Mouse (Mus musculus): ENCODE measurements around the gene Ufc1. TPM values are rescaled to one million over a fixed set of nuclear protein-coding genes. Genes with fewer than 3 reads are reported as not detected.

The Ufc1 gene
- polyA plus RNA-seq, 1 experiment from 2014 or later, result 103 TPM

GRCm38 (mm10) chr1:171281528-171281923 is 13.3 kb downstream of the Ufc1 start:
- no peaks in the 10 kb centered on the region for H3K9me3 ChIP-seq (ENCODE audit: control insufficient read depth, low read length)
- peak; percentile 58 for ATAC-seq
- WGBS, result under 1% methylated on average over 10 of the region's 10 CpGs
- peak overlapping the region; percentile 91 for H3K27ac ChIP-seq (ENCODE audit: low read length)
- peaks cover 17% of the 10 kb centered on the region for H3K4me1 ChIP-seq (ENCODE audit: control insufficient read depth, insufficient read depth, low read length)
- H3K9ac ChIP-seq (ENCODE audit: low read depth, low read length), result peak overlapping the region; percentile 77
- H3K36me3 ChIP-seq (ENCODE audit: control insufficient read depth, insufficient read depth, low read length), result peaks cover 20% of the 10 kb centered on the region
- H3K27me3 ChIP-seq (replicated peaks; ENCODE audit: control insufficient read depth, insufficient read depth, low read length), result no peaks in the 10 kb centered on the region
- peak overlapping the region; percentile 83 for H3K4me2 ChIP-seq (ENCODE audit: low read depth, low read length)
- H3K4me3 ChIP-seq (ENCODE audit: low read length), result peak overlapping the region; percentile 68

DNA sequence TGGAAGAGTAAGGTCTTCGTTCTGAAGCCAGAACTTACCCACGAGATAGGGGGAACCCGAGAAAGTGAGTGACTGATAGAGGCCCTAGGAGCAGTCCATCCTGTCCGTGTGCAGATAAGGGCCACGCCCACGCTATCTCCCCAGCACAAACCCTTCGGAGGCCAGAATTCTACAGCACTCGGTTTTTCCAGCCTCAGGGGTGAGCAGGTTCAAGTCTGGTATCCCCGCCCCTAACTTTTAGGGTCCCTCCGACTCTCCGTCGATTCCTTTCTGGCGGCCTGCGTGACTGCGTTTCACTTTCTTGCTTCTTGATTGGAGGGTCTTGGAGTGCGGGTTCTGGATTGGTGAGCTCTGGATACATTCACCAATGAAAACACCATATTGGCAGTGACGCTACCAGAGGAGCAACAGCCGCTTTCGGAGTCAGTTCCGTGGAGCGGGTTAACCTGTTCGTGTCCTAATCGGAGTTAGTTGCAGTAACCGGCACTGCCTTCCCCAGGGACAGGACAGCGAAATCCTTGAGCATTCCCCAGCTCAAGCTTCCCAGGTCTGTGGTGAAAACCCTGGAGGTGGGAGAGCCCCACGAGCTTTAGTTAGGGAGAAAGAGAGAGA is 13.8 kb downstream of the Ufc1 start, which contains the start of gene Ppox:
TSS of gene Ppox (minus strand) at position 271 of the 612 bp plus-strand sequence.
- under 1% methylated on average over 26 of the region's 26 CpGs for WGBS
- peak within 1 kb of the TSS; percentile 91 for H3K27ac ChIP-seq (ENCODE audit: low read length)
- peak; percentile 98 for ATAC-seq
- H3K36me3 ChIP-seq (ENCODE audit: control insufficient read depth, insufficient read depth, low read length), result peaks cover 22% of the 10 kb centered on the region
- no peaks in the 10 kb centered on the region for H3K9me3 ChIP-seq (ENCODE audit: control insufficient read depth, low read length)
- peak within 1 kb of the TSS; percentile 68 for H3K4me3 ChIP-seq (ENCODE audit: low read length)
- peaks cover 17% of the 10 kb centered on the region; the same call in 1 of the 2 replicates for H3K4me1 ChIP-seq (ENCODE audit: control insufficient read depth, insufficient read depth, low read length)
- H3K4me2 ChIP-seq (ENCODE audit: low read depth, low read length), result peak within 1 kb of the TSS; percentile 83
- H3K27me3 ChIP-seq (replicated peaks; ENCODE audit: control insufficient read depth, insufficient read depth, low read length), result no peaks in the 10 kb centered on the region
- H3K9ac ChIP-seq (ENCODE audit: low read depth, low read length), result peak within 1 kb of the TSS; percentile 79

DNA sequence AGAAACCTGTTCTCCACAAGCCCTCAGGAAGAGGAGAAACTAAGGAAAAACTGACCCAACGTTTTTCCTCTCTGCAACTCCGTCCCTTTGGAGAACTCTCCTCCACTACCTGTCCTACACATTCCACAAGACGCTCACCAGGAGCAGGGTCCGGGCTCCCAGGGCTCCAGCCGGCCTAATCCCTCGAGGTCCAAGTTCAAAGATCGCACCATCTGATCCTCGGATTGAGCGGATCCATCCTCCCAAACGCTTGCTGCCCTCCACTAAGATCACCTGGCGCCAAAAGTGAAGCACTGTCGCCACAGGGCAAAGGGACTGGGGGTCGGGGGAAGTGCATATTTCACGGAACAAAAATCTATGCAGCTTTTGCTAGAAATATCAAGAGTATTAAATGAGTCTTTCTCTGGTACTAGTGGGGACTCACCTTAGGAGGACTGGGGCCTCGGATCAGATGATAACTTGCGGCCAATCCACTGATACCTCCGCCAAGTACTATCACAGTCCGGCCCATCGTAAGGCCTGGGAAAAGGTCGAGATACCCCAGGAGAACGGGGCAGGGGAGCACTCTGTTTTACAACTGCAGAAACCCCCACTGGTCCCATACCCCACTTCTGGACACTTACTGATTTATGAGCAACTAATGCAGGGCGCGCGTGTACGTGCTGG is 14.4 kb downstream of the Ufc1 start:
- ATAC-seq, result peak; percentile 51
- H3K27me3 ChIP-seq (replicated peaks; ENCODE audit: control insufficient read depth, insufficient read depth, low read length), result no peaks in the 10 kb centered on the region
- WGBS, result 1% methylated on average over 25 of the region's 25 CpGs
- peak overlapping the region; percentile 82 for H3K4me2 ChIP-seq (ENCODE audit: low read depth, low read length)
- H3K4me1 ChIP-seq (ENCODE audit: control insufficient read depth, insufficient read depth, low read length), result peaks cover 14% of the 10 kb centered on the region; the same call in 1 of the 2 replicates
- H3K9me3 ChIP-seq (ENCODE audit: control insufficient read depth, low read length), result no peaks in the 10 kb centered on the region
- peaks cover 23% of the 10 kb centered on the region for H3K36me3 ChIP-seq (ENCODE audit: control insufficient read depth, insufficient read depth, low read length)
- peak overlapping the region; percentile 38 for H3K27ac ChIP-seq (ENCODE audit: low read length)
- H3K9ac ChIP-seq (ENCODE audit: low read depth, low read length), result peak overlapping the region; percentile 79
- H3K4me3 ChIP-seq (ENCODE audit: low read length), result peak overlapping the region; percentile 68

DNA sequence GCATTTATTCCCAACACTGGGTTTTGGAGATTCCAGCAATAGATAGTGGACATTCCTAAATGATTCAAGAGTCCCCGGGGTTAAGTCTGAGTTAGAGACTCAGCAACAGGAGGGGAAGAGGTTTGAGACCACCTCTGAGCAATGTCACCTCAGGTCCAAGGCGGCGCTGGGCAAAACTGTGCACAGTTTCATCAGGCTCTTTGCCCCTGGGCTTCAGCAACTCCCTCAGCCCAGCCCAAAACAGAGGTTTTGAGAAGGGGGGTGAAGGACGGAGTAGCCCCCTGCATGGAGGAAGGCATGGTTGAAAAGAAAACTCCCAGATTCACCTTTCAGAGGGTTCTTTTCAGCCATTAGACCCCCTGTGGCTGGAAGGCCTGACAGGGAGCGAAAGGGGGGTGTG is 15.1 kb downstream of the Ufc1 start:
- Histone ChIP-seq H3K9ac (ENCODE audit: low read depth, low read length) (peak overlapping the region; percentile 79), H3K27me3 (replicated peaks; ENCODE audit: control insufficient read depth, insufficient read depth, low read length) (no peaks in the 10 kb centered on the region), H3K36me3 (ENCODE audit: control insufficient read depth, insufficient read depth, low read length) (peaks cover 27% of the 10 kb centered on the region), H3K9me3 (ENCODE audit: control insufficient read depth, low read length) (no peaks in the 10 kb centered on the region), H3K4me3 (ENCODE audit: low read length) (peak overlapping the region; percentile 68), H3K4me2 (ENCODE audit: low read depth, low read length) (peak overlapping the region; percentile 82), H3K27ac (ENCODE audit: low read length) (no peak overlapping the region), H3K4me1 (ENCODE audit: control insufficient read depth, insufficient read depth, low read length) (peaks cover 14% of the 10 kb centered on the region; the same call in 1 of the 2 replicates)
- 68% methylated on average over 5 of the region's 5 CpGs for WGBS
- no peak for ATAC-seq

DNA sequence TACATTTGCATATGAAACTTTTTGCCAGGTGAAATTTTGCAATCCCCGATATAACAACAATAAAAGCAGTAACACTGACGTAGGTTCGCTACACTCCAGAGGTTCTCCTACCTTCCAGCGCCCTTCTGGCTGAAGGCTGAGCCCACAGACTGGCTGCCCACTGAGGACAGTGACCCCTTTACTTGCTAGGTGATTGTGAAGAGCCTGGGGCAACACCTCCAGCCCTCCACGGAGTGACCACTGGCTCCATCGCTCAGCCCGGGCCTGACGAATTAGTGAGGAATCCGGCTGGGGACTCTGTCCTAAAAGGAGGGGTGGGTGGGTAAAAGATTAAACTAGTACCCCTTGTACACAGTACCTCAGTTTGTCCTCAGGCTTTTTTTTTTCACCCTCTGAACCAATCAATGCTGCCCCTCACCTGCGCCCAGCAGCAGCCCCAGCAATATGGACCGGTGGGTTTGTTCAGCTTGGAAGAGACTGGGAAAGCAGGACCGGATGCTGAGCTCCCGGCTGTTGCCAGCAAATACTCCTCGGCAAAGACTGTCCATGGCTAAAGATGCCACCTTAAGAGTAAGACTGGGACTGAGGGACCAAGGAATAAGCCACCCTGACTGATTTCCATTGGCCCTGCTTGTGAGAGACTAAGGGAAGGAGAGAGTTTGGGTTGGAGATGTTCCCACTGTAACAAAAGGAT is 15.7 kb downstream of the Ufc1 start:
- H3K27ac ChIP-seq (ENCODE audit: low read length), result no peak overlapping the region
- 89% methylated on average over 14 of the region's 14 CpGs for WGBS
- H3K9ac ChIP-seq (ENCODE audit: low read depth, low read length), result no peak overlapping the region
- H3K4me2 ChIP-seq (ENCODE audit: low read depth, low read length), result no peak overlapping the region
- H3K4me1 ChIP-seq (ENCODE audit: control insufficient read depth, insufficient read depth, low read length), result peaks cover 14% of the 10 kb centered on the region; the same call in 1 of the 2 replicates
- H3K9me3 ChIP-seq (ENCODE audit: control insufficient read depth, low read length), result no peaks in the 10 kb centered on the region
- no peak overlapping the region for H3K4me3 ChIP-seq (ENCODE audit: low read length)
- no peak for ATAC-seq
- peaks cover 29% of the 10 kb centered on the region for H3K36me3 ChIP-seq (ENCODE audit: control insufficient read depth, insufficient read depth, low read length)
- H3K27me3 ChIP-seq (replicated peaks; ENCODE audit: control insufficient read depth, insufficient read depth, low read length), result no peaks in the 10 kb centered on the region

GRCm38 (mm10) chr1:171278436-171278835 is 16.4 kb downstream of the Ufc1 start:
- no peak overlapping the region for H3K4me3 ChIP-seq (ENCODE audit: low read length)
- no peak overlapping the region for H3K9ac ChIP-seq (ENCODE audit: low read depth, low read length)
- no peaks in the 10 kb centered on the region for H3K9me3 ChIP-seq (ENCODE audit: control insufficient read depth, low read length)
- no peak overlapping the region for H3K27ac ChIP-seq (ENCODE audit: low read length)
- no peak for ATAC-seq
- H3K27me3 ChIP-seq (replicated peaks; ENCODE audit: control insufficient read depth, insufficient read depth, low read length), result no peaks in the 10 kb centered on the region
- H3K36me3 ChIP-seq (ENCODE audit: control insufficient read depth, insufficient read depth, low read length), result peaks cover 32% of the 10 kb centered on the region
- H3K4me2 ChIP-seq (ENCODE audit: low read depth, low read length), result no peak overlapping the region
- 95% methylated on average over 8 of the region's 8 CpGs for WGBS
- H3K4me1 ChIP-seq (ENCODE audit: control insufficient read depth, insufficient read depth, low read length), result peaks cover 14% of the 10 kb centered on the region; the same call in 1 of the 2 replicates

GRCm38 (mm10) chr1:171277736-171278135 is 17.1 kb downstream of the Ufc1 start:
- H3K4me2 ChIP-seq (ENCODE audit: low read depth, low read length), result no peak overlapping the region
- H3K27ac ChIP-seq (ENCODE audit: low read length), result no peak overlapping the region
- H3K4me1 ChIP-seq (ENCODE audit: control insufficient read depth, insufficient read depth, low read length), result peaks cover 14% of the 10 kb centered on the region; the same call in 1 of the 2 replicates
- peaks cover 32% of the 10 kb centered on the region for H3K36me3 ChIP-seq (ENCODE audit: control insufficient read depth, insufficient read depth, low read length)
- no peak overlapping the region for H3K9ac ChIP-seq (ENCODE audit: low read depth, low read length)
- no peaks in the 10 kb centered on the region for H3K27me3 ChIP-seq (replicated peaks; ENCODE audit: control insufficient read depth, insufficient read depth, low read length)
- H3K9me3 ChIP-seq (ENCODE audit: control insufficient read depth, low read length), result no peaks in the 10 kb centered on the region
- WGBS, result 86% methylated on average over 10 of the region's 10 CpGs
- ATAC-seq, result no peak
- H3K4me3 ChIP-seq (ENCODE audit: low read length), result no peak overlapping the region

DNA sequence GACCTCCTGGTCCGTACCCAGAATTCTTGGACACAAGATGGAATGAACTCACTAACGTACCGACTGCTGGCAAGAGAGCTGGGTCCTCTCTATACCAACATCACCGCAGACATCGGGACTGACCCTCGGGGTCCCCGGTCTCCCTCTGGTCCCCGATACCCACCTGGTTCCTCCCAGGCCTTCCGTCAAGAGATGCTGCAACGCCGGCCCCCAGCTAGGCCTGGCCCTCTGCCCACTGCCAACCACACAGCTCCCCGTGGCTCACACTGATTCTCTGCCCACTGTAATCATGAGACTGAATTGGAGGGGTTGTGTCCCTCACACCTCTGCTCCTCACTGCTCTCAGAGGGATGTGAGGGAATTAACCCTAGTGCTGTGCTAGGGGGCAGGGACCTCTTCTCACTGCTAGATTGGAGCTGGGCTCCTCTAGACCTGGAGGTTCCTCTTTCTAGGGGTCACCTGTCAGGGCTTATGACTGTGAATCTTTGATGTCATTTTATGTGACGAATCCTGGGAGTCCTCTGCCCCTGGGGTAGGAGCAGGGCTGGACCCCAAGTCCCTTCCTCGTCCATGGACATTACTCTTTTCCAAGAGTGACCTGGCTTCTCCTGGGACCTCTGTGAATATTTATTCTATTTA is 18.6 kb downstream of the Ufc1 start:
- Histone ChIP-seq H3K4me2 (ENCODE audit: low read depth, low read length) (no peak overlapping the region), H3K4me1 (ENCODE audit: control insufficient read depth, insufficient read depth, low read length) (peaks cover 12% of the 10 kb centered on the region), H3K9ac (ENCODE audit: low read depth, low read length) (no peak overlapping the region), H3K27me3 (replicated peaks; ENCODE audit: control insufficient read depth, insufficient read depth, low read length) (no peaks in the 10 kb centered on the region), H3K27ac (ENCODE audit: low read length) (no peak overlapping the region), H3K9me3 (ENCODE audit: control insufficient read depth, low read length) (no peaks in the 10 kb centered on the region), H3K4me3 (ENCODE audit: low read length) (no peak overlapping the region), H3K36me3 (ENCODE audit: control insufficient read depth, insufficient read depth, low read length) (peaks cover 37% of the 10 kb centered on the region)
- 89% methylated on average over 14 of the region's 14 CpGs for WGBS
- no peak for ATAC-seq

Data from intestine, embryonic 16.5 days (tissue).